Mouse (Mus musculus): Measurements from ENCODE around the gene Bricd5. TPM values are rescaled to one million over a fixed set of nuclear protein-coding genes. Genes with fewer than 3 reads are reported as not detected.

Bricd5 gene
- polyA plus RNA-seq, 1 experiment = 2.3 TPM

- 74% methylated on average over 4 of the region's 4 CpGs for WGBS
- Histone ChIP-seq H3K27ac (ENCODE audit: insufficient read depth, low read length) (no peak overlapping the region), H3K4me1 (ENCODE audit: control insufficient read depth, insufficient read depth, low read length) (peaks cover 3% of the 10 kb centered on the region; the same call in 1 of the 2 replicates), H3K27me3 (ENCODE audit: control insufficient read depth, insufficient read depth, low read length) (no peaks in the 10 kb centered on the region), H3K4me3 (replicated peaks; ENCODE audit: insufficient read depth, low read depth, low read length) (no peak overlapping the region)
- DNase-seq = no peak
- no peak for TF ChIP-seq CTCF (IDR thresholded peaks at IDR 0.05; ENCODE audit: borderline replicate concordance, insufficient read depth, low read depth, low read length)
- TF ChIP-seq POLR2A (IDR thresholded peaks at IDR 0.05; ENCODE audit: borderline replicate concordance, insufficient read depth, low read length) = no peak
Measured at GRCm38 (mm10) chr17:24520450-24520849, 46.8 kb downstream of the Bricd5 start.

- TF ChIP-seq CTCF (IDR thresholded peaks at IDR 0.05; ENCODE audit: borderline replicate concordance, insufficient read depth, low read depth, low read length) (no peak), POLR2A (IDR thresholded peaks at IDR 0.05; ENCODE audit: borderline replicate concordance, insufficient read depth, low read length) (no peak)
- DNase-seq = no peak
- no peaks in the 10 kb centered on the region for H3K27me3 ChIP-seq (ENCODE audit: control insufficient read depth, insufficient read depth, low read length)
- no peak overlapping the region for H3K27ac ChIP-seq (ENCODE audit: insufficient read depth, low read length)
- peaks cover 11% of the 10 kb centered on the region for H3K4me1 ChIP-seq (ENCODE audit: control insufficient read depth, insufficient read depth, low read length)
- 25% methylated on average over 2 of the region's 2 CpGs for WGBS
- H3K4me3 ChIP-seq (replicated peaks; ENCODE audit: insufficient read depth, low read depth, low read length) = no peak overlapping the region
Measured at GRCm38 (mm10) chr17:24524734-24525133, 51.0 kb downstream of the Bricd5 start.

Other genes with a start within 250 kb of the Bricd5 start
- gene Ccnf, start 222.4 kb upstream of the Bricd5 start, polyA plus RNA-seq (2012; rRNA removed) = 3.6 and 4.1 TPM in 2 replicates
- 0.22 and 0.31 TPM in 2 replicates for gene Abca17, start 122.8 kb upstream of the Bricd5 start, polyA plus RNA-seq (2012; rRNA removed)
- 57.0 and 58.6 TPM in 2 replicates for gene Abca3, start 121.9 kb upstream of the Bricd5 start, polyA plus RNA-seq (2012; rRNA removed)
- 254 and 263 TPM in 2 replicates for gene Rnps1, start 59.3 kb upstream of the Bricd5 start, polyA plus RNA-seq (2012; rRNA removed)
- 77.3 and 78.6 TPM in 2 replicates for gene Eci1, start 47.2 kb upstream of the Bricd5 start, polyA plus RNA-seq (2012; rRNA removed)
- gene Dnase1l2, start 30.8 kb upstream of the Bricd5 start, polyA plus RNA-seq (2012; rRNA removed) = 22.3 and 22.7 TPM in 2 replicates
- 79.4 and 80.6 TPM in 2 replicates for gene E4f1, start 3.6 kb upstream of the Bricd5 start, polyA plus RNA-seq (2012; rRNA removed)
- gene Pgp, start 3.5 kb upstream of the Bricd5 start, polyA plus RNA-seq (2012; rRNA removed) = 126 and 133 TPM in 2 replicates
- 55.9 and 63.5 TPM in 2 replicates for gene Mlst8, start 5.2 kb downstream of the Bricd5 start, polyA plus RNA-seq (2012; rRNA removed)
- 122 and 127 TPM in 2 replicates for gene Caskin1, start 14.7 kb downstream of the Bricd5 start, polyA plus RNA-seq (2012; rRNA removed)
- gene Traf7, start 54.1 kb downstream of the Bricd5 start, polyA plus RNA-seq (2012; rRNA removed) = 197 and 198 TPM in 2 replicates
- 21.7 and 22.6 TPM in 2 replicates for gene Rab26, start 60.3 kb downstream of the Bricd5 start, polyA plus RNA-seq (2012; rRNA removed)
- gene Pkd1, start 76.0 kb downstream of the Bricd5 start, polyA plus RNA-seq (2012; rRNA removed) = 122 and 132 TPM in 2 replicates
- gene Tsc2, start 158.7 kb downstream of the Bricd5 start, polyA plus RNA-seq (2012; rRNA removed) = 168 and 194 TPM in 2 replicates
- gene Nthl1, start 158.8 kb downstream of the Bricd5 start, polyA plus RNA-seq (2012; rRNA removed) = 9.0 TPM in 2 replicates
- 140 and 146 TPM in 2 replicates for gene Slc9a3r2, start 176.4 kb downstream of the Bricd5 start, polyA plus RNA-seq (2012; rRNA removed)
- not detected in 2 replicates for gene Npw, start 184.6 kb downstream of the Bricd5 start, polyA plus RNA-seq (2012; rRNA removed)
- gene Zfp598, start 195.8 kb downstream of the Bricd5 start, polyA plus RNA-seq (2012; rRNA removed) = 92.6 and 98.6 TPM in 2 replicates
- gene Syngr3, start 216.1 kb downstream of the Bricd5 start, polyA plus RNA-seq (2012; rRNA removed) = 130 and 132 TPM in 2 replicates
- gene Gfer, start 222.3 kb downstream of the Bricd5 start, polyA plus RNA-seq (2012; rRNA removed) = 26.7 and 30.9 TPM in 2 replicates
- 7.3 and 7.4 TPM in 2 replicates for gene Noxo1, start 222.3 kb downstream of the Bricd5 start, polyA plus RNA-seq (2012; rRNA removed)
- 60.6 and 62.4 TPM in 2 replicates for gene Tbl3, start 233.8 kb downstream of the Bricd5 start, polyA plus RNA-seq (2012; rRNA removed)
- gene Rnf151, start 244.2 kb downstream of the Bricd5 start, polyA plus RNA-seq (2012; rRNA removed) = 0.18 and 0.57 TPM in 2 replicates
- gene Rps2, start 244.2 kb downstream of the Bricd5 start, polyA plus RNA-seq (2012; rRNA removed) = 577 and 621 TPM in 2 replicates

Measured in cerebellum, adult 2 months (tissue).